Mouse (Mus musculus): ENCODE measurements at regions not wholly inside any gene's neighbourhood (a gene's known extent, or its start where the extent isn't known, plus 50 kb on each side); places are given as distances from the start of the nearest gene placed in this dataset.

DNA sequence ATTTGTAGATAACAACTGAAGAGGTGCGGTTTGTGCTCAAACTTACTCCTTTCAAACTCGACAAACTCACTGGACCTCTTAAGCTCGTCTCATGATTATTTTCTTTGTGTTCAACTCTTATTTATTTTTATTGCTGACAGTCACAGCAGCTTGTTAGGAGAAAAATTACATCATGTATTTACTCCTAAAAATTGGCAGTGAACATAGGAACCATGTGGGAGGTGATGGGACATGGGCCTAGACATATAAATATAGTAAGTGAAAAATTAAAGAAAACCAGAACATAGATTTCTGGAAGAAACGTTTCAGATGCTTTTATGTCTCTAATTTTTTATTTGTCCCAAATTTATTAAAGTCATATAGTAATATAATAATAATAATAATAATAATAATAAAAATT, 108.2 kb upstream of the Mpdz start:
- TF ChIP-seq GATA1 (IDR thresholded peaks at IDR 0.05; ENCODE audit: borderline replicate concordance, low read length) (no peak), FLI1 (IDR thresholded peaks at IDR 0.05; ENCODE audit: low read length) (no peak)
